Mouse (Mus musculus) 3134 (cell line): ENCODE measurements at regions not wholly inside any gene's neighbourhood (a gene's known extent, or its start where the extent isn't known, plus 50 kb on each side); places are given as distances from the start of the nearest gene placed in this dataset.

Experiments
- DNase-seq: peaks from one replicate; pipeline ENCODE4 v3.0.0-alpha.2; 2011; ENCODE audit warnings: low spot score; ENCODE audit not compliant: insufficient read length; ENCODE audit errors: extremely low read depth

- no peak for DNase-seq
Measured at GRCm38 (mm10) chr1:151113199-151113598, 69.1 kb upstream of the Gm47985 start.

GRCm38 (mm10) chr1:151118530-151118929 is 63.8 kb upstream of the Gm47985 start:
- DNase-seq: no peak

- DNase-seq: no peak
Measured at GRCm38 (mm10) chr1:151118982-151119381, 63.4 kb upstream of the Gm47985 start.

DNA sequence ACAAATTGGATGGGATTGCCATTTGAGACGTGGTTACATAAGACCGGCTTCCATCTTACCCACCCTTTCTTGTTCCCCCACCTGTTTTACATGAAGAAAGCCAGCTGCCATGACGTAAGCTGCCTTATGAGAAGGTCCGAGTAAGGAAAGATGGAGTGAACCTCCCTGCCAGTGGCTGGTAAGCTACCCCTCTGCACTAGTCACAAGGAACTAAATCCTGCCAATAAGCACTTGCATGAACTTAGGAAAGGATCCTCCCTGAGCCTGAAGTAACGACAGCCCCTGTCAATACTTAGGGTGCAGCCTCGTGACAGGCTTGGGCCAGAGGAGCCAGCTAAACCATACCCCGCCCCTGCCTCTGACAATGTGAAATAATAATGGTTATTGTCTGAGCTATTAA is 62.8 kb upstream of the Gm47985 start:
- no peak for DNase-seq

DNA sequence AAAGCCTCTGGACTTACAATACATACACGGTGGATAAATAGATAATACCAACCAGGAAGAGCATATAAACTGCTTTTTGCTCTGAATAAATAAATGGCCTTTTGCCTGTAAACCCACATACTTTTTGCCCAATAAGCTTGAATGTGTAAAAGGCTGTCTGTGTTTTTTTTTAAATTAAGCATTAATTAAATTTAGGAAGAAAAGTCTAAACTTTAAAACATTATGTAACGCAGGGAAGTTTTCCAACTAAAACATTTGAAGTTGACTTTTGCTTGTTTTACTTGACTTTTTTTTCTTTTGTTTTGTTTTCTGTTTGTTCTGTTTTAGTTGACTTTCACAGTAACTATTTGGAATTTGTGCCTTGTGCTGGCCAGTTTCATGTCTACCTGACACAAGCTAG is 60.7 kb upstream of the Gm47985 start:
- no peak for DNase-seq

- DNase-seq: no peak
Measured at GRCm38 (mm10) chr1:151123964-151124363, 58.4 kb upstream of the Gm47985 start.

GRCm38 (mm10) chr1:151125028-151125659 is 57.2 kb upstream of the Gm47985 start:
- DNase-seq: no peak

GRCm38 (mm10) chr1:151125764-151126485 is 56.4 kb upstream of the Gm47985 start:
- no peak for DNase-seq

- DNase-seq: no peak
Measured at GRCm38 (mm10) chr1:151126756-151127155, 55.6 kb upstream of the Gm47985 start.

GRCm38 (mm10) chr1:151128005-151128404 is 54.3 kb upstream of the Gm47985 start:
- DNase-seq: no peak

- no peak for DNase-seq
Measured at GRCm38 (mm10) chr1:151128955-151129354, 53.4 kb upstream of the Gm47985 start.

- DNase-seq: no peak
Measured at GRCm38 (mm10) chr1:151130036-151130435, 52.3 kb upstream of the Gm47985 start.

DNA sequence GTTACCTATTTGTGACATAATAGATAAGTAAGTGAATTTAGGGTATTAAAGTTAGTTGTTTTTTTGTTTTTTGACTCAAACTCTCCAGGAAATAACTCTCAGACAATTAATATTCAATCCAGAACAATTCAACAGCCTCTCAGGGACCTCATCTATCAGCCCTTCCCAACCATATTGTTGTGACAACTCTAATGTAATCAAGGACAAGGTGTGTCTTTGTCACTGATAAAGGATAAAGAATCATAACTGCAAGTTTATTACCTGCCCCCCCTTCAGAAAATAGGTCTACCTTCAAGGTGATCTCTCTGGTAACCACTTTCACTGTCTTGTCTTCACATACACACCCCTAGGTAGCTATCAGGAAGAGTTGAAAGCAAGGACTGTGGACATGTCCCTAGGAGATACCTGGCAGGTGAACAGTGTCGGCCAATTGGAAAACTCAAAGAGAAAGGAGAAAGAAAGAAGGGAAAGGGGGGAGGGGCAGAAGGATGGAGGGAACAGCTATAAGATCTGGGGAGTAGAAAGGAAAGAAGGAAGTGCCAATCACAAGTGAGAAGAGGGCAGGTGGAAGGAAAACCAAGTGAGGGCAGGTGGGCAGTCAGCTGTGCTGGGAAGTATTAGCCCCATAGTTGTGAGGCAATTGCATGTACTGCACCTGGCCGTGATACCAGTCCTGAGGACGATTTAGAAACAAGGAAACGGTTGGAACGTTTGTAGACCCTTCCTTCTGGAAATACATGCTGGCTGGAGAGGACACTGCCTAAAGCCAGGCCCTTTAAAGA is 51.3 kb upstream of the Gm47985 start:
- no peak for DNase-seq

DNA sequence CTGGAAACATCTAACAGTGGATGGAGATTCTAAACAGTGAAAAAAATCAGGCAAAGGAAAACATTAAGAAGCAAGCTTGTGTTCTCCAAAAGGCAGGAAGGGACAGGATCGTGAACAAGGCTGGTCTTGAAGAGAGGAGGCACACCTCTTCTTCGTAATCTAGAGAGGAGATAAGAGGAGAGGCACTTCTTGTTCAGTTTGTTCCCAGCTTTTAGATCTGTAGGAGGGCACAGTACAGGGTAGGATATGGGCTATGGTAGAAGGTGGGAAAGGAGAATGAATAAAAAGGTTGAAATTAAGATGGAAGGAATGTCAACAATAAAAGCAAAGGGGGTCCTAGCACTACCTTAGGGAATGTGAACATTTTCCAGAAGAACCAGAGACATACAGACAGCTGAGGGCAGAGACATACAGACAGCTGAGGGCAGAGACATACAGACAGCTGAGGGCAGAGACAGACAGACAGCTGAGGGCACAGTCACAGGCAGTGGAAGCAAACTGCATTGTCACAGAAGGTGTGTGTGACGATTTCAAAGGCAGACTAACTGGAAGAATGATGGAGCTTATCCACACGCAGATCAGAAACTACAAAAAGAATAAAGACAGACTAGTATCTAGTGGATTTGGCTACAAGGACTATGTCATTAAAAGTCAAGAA is 50.6 kb upstream of the Gm47985 start:
- DNase-seq: no peak
